Mouse (Mus musculus) MEL (cell line): ENCODE data around the gene Scai. TPM values are rescaled to one million over a fixed set of nuclear protein-coding genes. Genes with fewer than 3 reads are reported as not detected.

Source experiments
- DNase-seq: peaks from one replicate; pipeline ENCODE4 v3.0.0; 2011; ENCODE audit warnings: low read depth, low spot score
- H3K27ac ChIP-seq: 2 replicates; pipeline ENCODE4 v1.5.1; 2012; ENCODE audit warnings: low read depth, mild to moderate bottlenecking, control low read depth, low read length, moderate library complexity; ENCODE audit not compliant: control insufficient read depth
- H3K27me3 ChIP-seq, 2 experiments: fragments of 150-350 bp in 1 of 2; sonication (generic) in 1 of 2; 2 replicates each; pipeline ENCODE4 v1.6.1; 2012; ENCODE audit warnings: low read length in 2 of 2, mild to moderate bottlenecking in 2 of 2, improper control_type of control experiment in 1 of 2, moderate library complexity in 1 of 2; ENCODE audit not compliant: insufficient read depth in 2 of 2, control insufficient read depth in 1 of 2
- H3K36me3 ChIP-seq, 2 experiments: 2 replicates each; pipeline ENCODE4 v1.6.1; 2012 to 2014; ENCODE audit warnings: low read length in 2 of 2, improper control_type of control experiment in 1 of 2, inconsistent platforms in 1 of 2, mild to moderate bottlenecking in 1 of 2; ENCODE audit not compliant: insufficient read depth in 2 of 2, control insufficient read depth in 1 of 2
- H3K4me1 ChIP-seq, 2 experiments: fragments of 150-350 bp in 1 of 2; sonication (generic) in 1 of 2; 2 replicates each; pipeline ENCODE4 v1.6.1; 2012; ENCODE audit warnings: low read length in 2 of 2, improper control_type of control experiment in 1 of 2, mild to moderate bottlenecking in 1 of 2; ENCODE audit not compliant: insufficient read depth in 2 of 2, control insufficient read depth in 1 of 2
- H3K4me3 ChIP-seq, 2 experiments: fragments of 150-350 bp in 1 of 2; sonication (generic) in 1 of 2; 2 replicates each; pipeline ENCODE4 v1.5.1; 2012; ENCODE audit warnings: low read depth in 2 of 2, low read length in 2 of 2, mild to moderate bottlenecking in 2 of 2, moderate library complexity in 2 of 2, control low read depth in 1 of 2, improper control_type of control experiment in 1 of 2; ENCODE audit not compliant: control insufficient read depth in 1 of 2, insufficient read depth in 1 of 2
- H3K79me2 ChIP-seq: 2 replicates; pipeline ENCODE4 v1.6.1; 2012; ENCODE audit warnings: mild to moderate bottlenecking, low read length, moderate library complexity; ENCODE audit not compliant: control insufficient read depth, poor library complexity, insufficient read depth
- H3K9ac ChIP-seq: 2 replicates; pipeline ENCODE4 v1.6.1; 2012; ENCODE audit warnings: low read depth, mild to moderate bottlenecking, control low read depth, low read length, moderate library complexity; ENCODE audit not compliant: control insufficient read depth, poor library complexity, severe bottlenecking
- H3K9me3 ChIP-seq: fragments of 150-350 bp; sonication (generic); replicated peaks from 2 replicates; pipeline ENCODE4 v1.6.1; 2012; ENCODE audit warnings: mild to moderate bottlenecking, low read length, improper control_type of control experiment, moderate library complexity; ENCODE audit not compliant: insufficient read depth
- BHLHE40 ChIP-seq: IDR thresholded peaks from 2 replicates; pipeline ENCODE4 v1.6.1; 2012; ENCODE audit warnings: low read depth, mild to moderate bottlenecking, inconsistent platforms, low read length, improper control_type of control experiment, borderline replicate concordance
- CHD1 ChIP-seq: IDR thresholded peaks from 2 replicates; pipeline ENCODE4 v1.6.1; 2012; ENCODE audit warnings: low read depth, mild to moderate bottlenecking, inconsistent platforms, low read length, improper control_type of control experiment
- E2F4 ChIP-seq: IDR thresholded peaks from 2 replicates; pipeline ENCODE4 v1.6.1; 2011; ENCODE audit warnings: low read depth, low read length, improper control_type of control experiment, borderline replicate concordance
- ELF1 ChIP-seq: IDR thresholded peaks from 2 replicates; pipeline ENCODE4 v1.6.1; 2014; ENCODE audit warnings: low read depth, mild to moderate bottlenecking, inconsistent platforms, low read length, improper control_type of control experiment, moderate library complexity
- ETS1 ChIP-seq: IDR thresholded peaks from 2 replicates; pipeline ENCODE4 v1.6.1; 2012; ENCODE audit warnings: low read depth, mild to moderate bottlenecking, inconsistent platforms, low read length, improper control_type of control experiment, moderate library complexity
- GABPA ChIP-seq: IDR thresholded peaks from 2 replicates; pipeline ENCODE4 v1.6.1; 2012; ENCODE audit warnings: low read depth, mild to moderate bottlenecking, inconsistent platforms, low read length, improper control_type of control experiment, moderate library complexity
- JUND ChIP-seq: IDR thresholded peaks from 2 replicates; pipeline ENCODE4 v1.6.1; 2011; ENCODE audit warnings: low read depth, mild to moderate bottlenecking, improper control_type of control experiment, low read length
- MAX ChIP-seq: IDR thresholded peaks from 2 replicates; pipeline ENCODE4 v1.6.1; 2011; ENCODE audit warnings: low read length, improper control_type of control experiment
- MXI1 ChIP-seq: IDR thresholded peaks from 2 replicates; pipeline ENCODE4 v1.6.1; 2011; ENCODE audit warnings: mild to moderate bottlenecking, low read depth, low read length, improper control_type of control experiment
- MYC ChIP-seq: IDR thresholded peaks from 2 replicates; pipeline ENCODE4 v1.6.1; 2011; ENCODE audit warnings: low read depth, mild to moderate bottlenecking, low read length, improper control_type of control experiment, moderate library complexity
- NELFE ChIP-seq: IDR thresholded peaks from 2 replicates; pipeline ENCODE4 v1.6.1; 2011; ENCODE audit warnings: low read depth, low read length, improper control_type of control experiment
- NRF1 ChIP-seq: IDR thresholded peaks from 2 replicates; pipeline ENCODE4 v1.6.1; 2014; ENCODE audit warnings: low read depth, mild to moderate bottlenecking, inconsistent platforms, low read length, improper control_type of control experiment, moderate library complexity; ENCODE audit not compliant: poor library complexity, insufficient read depth, severe bottlenecking
- POLR2AphosphoS2 ChIP-seq: IDR thresholded peaks from 2 replicates; pipeline ENCODE4 v1.6.1; 2011; ENCODE audit warnings: low read length, improper control_type of control experiment
- SMC3 ChIP-seq: IDR thresholded peaks from 2 replicates; pipeline ENCODE4 v1.6.1; 2011; ENCODE audit warnings: low read depth, low read length, improper control_type of control experiment
- TAL1 ChIP-seq: IDR thresholded peaks from 2 replicates; pipeline ENCODE4 v1.6.1; 2012; ENCODE audit warnings: mild to moderate bottlenecking, inconsistent platforms, low read length, moderate library complexity, mixed read lengths
- TBP ChIP-seq: IDR thresholded peaks from 2 replicates; pipeline ENCODE4 v1.8.0; 2011; ENCODE audit warnings: low read depth, low read length, improper control_type of control experiment
- TCF12 ChIP-seq: IDR thresholded peaks from 2 replicates; pipeline ENCODE4 v1.6.1; 2014; ENCODE audit warnings: low read depth, mild to moderate bottlenecking, inconsistent platforms, low read length, improper control_type of control experiment, moderate library complexity
- UBTF ChIP-seq: IDR thresholded peaks from 2 replicates; pipeline ENCODE4 v1.6.1; 2012; ENCODE audit warnings: low read depth, mild to moderate bottlenecking, inconsistent platforms, low read length, improper control_type of control experiment, moderate library complexity, borderline replicate concordance; ENCODE audit not compliant: insufficient read depth
- ZC3H11A ChIP-seq: IDR thresholded peaks from 2 replicates; pipeline ENCODE4 v1.6.1; 2012; ENCODE audit warnings: low read depth, mild to moderate bottlenecking, inconsistent platforms, low read length, improper control_type of control experiment
- ZMIZ1 ChIP-seq: IDR thresholded peaks from 2 replicates; pipeline ENCODE4 v1.6.1; 2012; ENCODE audit warnings: low read depth, mild to moderate bottlenecking, inconsistent platforms, low read length, improper control_type of control experiment, moderate library complexity
- polyA plus RNA-seq, 2 experiments: library from polyadenylated mRNA; stranded (reverse) in 1 of 2; unstranded in 1 of 2; fragments of >175 nt in 1 of 2; fragments of >200 nt in 1 of 2; gene quantifications; 2 replicates each; pipeline versions ENCODE4 v1.2.1 to v1.2.4; 2012; ENCODE audit warnings: low replicate concordance in 2 of 2, low read depth in 1 of 2; ENCODE audit not compliant: insufficient read length in 2 of 2, insufficient read depth in 1 of 2, missing spikeins in 1 of 2
- total RNA-seq: library from RNA; depleted of rRNA; stranded (reverse); fragments of 300-350 nt; gene quantifications from 2 replicates; pipeline ENCODE4 v1.2.3, GENCODE M21; 2012

Scai gene
- total and polyA plus RNA-seq, 3 experiments, result 1.8 to 4.6 TPM; not detected in 1

DNA sequence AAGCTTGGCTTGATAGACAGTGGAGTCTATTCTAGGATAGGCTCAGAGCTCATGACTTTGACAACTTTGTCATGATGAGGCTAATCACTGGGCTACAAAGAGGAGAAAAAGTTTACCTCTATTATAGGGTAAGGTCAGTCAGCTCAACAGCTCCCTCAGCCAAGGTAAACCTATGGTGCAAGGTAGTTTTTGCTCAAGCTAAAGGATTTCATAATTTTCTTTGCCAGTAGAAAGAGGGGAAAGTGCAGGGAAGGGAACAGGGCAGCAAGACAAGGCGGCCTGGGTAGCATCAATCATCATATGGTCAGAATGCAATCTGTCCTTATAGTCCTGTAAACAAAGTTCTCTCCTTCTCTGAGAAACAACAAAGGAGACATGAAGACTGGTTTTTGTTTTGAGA lies 150.3 kb downstream of the Scai start:
- Histone ChIP-seq H3K79me2 (no peaks in the 10 kb centered on the region), H3K27me3 (no peaks in the 10 kb centered on the region), H3K4me1 (no peaks in the 10 kb centered on the region), H3K36me3 (peaks cover 0 to 19% of the 10 kb centered on the region in 2 experiments; a peak in 2 of 4 replicates), H3K4me3 (no peak overlapping the region), H3K27ac (no peak overlapping the region), H3K9ac (no peak overlapping the region), H3K9me3 (no peaks in the 10 kb centered on the region)
- no peak for TF ChIP-seq CHD1
- TF ChIP-seq TCF12, result no peak
- no peak for TF ChIP-seq JUND
- no peak for TF ChIP-seq NELFE
- TF ChIP-seq MYC, result no peak
- no peak for TF ChIP-seq ELF1
- no peak for TF ChIP-seq NRF1
- no peak for TF ChIP-seq BHLHE40
- TF ChIP-seq TBP, result no peak
- no peak for TF ChIP-seq ZC3H11A
- no peak for TF ChIP-seq TAL1
- TF ChIP-seq POLR2AphosphoS2, result no peak
- TF ChIP-seq ETS1, result no peak
- DNase-seq, result no peak

DNA sequence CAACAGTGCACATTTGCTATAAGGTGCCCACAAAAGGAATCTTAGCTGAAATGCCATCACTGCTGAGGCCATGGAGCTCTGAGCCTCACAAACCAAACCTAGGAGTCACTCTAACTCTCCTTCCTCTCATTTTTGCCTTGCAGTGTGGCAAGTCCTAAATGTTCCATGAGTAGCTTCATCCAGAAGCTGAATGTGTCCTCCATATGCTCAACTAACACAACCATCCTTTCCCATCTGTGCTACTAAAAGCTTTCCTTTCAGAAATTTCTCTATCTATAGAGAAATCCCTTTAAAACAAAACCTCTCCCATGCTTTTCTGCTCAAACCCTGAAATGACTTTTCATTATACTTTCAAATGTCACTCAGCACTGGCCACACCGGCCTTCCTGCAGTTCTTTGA lies 158.9 kb downstream of the Scai start:
- no peaks in the 10 kb centered on the region for H3K4me1 ChIP-seq
- H3K9me3 ChIP-seq, result no peaks in the 10 kb centered on the region
- no peak overlapping the region for H3K4me3 ChIP-seq
- H3K27ac ChIP-seq, result no peak overlapping the region
- no peak for TF ChIP-seq UBTF
- TF ChIP-seq MAX, result no peak
- TF ChIP-seq E2F4, result no peak
- TF ChIP-seq MXI1, result no peak
- TF ChIP-seq SMC3, result no peak
- TF ChIP-seq GABPA, result no peak
- TF ChIP-seq ZMIZ1, result no peak
- TF ChIP-seq TCF12, result no peak
- TF ChIP-seq BHLHE40, result no peak
- no peak for TF ChIP-seq MYC
- no peak for TF ChIP-seq TBP
- peaks cover 0 to 22% of the 10 kb centered on the region in 2 experiments; a peak in 2 of 4 replicates for H3K36me3 ChIP-seq
- H3K9ac ChIP-seq, result no peak overlapping the region
- no peaks in the 10 kb centered on the region for H3K79me2 ChIP-seq
- H3K27me3 ChIP-seq, result no peaks in the 10 kb centered on the region
- no peak for DNase-seq
